Mouse (Mus musculus) kidney, adult 2 months (tissue): ENCODE measurements around the gene Inhbb.

ENCODE experiments used
- CTCF ChIP-seq: fragments of 200-500 bp; conservative IDR thresholded peaks from 2 replicates; pipeline ENCODE4 v1.5.1; 2011; ENCODE audit warnings: low read depth, mild to moderate bottlenecking, control low read depth, low read length, moderate library complexity, mixed read lengths; ENCODE audit not compliant: insufficient read depth, insufficient read length
- POLR2A ChIP-seq: fragments of 200-500 bp; IDR thresholded peaks from one replicate; pipeline ENCODE4 v1.6.1; 2011; ENCODE audit warnings: low read depth, low read length, control low read depth

GRCm38 (mm10) chr1:119386306-119386705 lies 35.7 kb downstream of the Inhbb start:
- no peak for TF ChIP-seq CTCF
- no peak for TF ChIP-seq POLR2A
